Mouse (Mus musculus): ENCODE measurements at regions not wholly inside any gene's neighbourhood (a gene's known extent, or its start where the extent isn't known, plus 50 kb on each side); places are given as distances from the start of the nearest gene placed in this dataset.

DNA sequence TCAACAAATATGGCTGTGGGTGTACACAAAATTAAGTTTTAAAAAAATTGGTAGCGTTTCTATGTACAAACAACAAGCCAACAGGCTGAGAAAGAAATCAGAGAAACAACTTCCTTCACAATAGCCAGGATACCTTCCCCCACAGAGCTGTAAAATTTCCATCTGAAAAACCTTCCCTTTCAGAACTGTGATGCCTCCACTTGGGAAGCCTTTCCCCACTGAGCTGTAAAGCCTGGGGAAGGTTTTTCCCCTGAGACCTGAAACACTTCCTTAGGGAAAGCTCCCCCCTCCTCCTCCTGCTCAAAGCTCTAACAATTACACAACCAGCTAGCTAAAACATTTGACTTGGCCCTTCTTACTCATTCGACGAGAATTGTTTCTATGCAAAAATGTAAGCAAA, 245.5 kb upstream of the Zfp960 start:
- TF ChIP-seq CTCF (IDR thresholded peaks at IDR 0.05; ENCODE audit: low read depth) (no peak), EP300 (IDR thresholded peaks at IDR 0.05; ENCODE audit: low read depth) (no peak)
